In the genomic region with DNA sequence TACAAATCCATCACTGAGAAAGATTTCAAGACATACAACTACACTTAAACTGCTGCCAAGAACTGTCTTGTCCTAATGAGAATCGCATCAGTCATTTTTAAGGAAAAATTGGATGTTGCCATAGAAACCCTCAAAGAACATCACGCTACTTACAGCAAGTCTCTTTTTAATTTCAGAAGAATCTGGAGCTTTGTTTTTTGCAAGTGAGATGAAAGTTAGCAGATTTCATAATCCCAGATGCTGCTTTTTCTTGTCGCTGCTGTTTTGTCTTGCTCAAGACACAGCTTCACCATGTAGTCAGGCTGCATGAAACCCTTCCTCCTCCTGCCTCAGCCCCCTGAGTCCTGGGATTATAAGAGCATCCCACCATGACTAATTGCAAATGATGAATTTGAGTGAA, we compare ENCODE assay signal across 19 mouse cellular contexts.
DNase-seq lines count a peak whose midpoint lies in the region.
"Had no signal": no experiment of that assay in that cellular context is flagged by ENCODE, and none has a peak within 500 bp of the region (broad histone marks: within the 10 kb centered on the region; RNA-seq: fewer than 3 reads in every experiment).

No protein-coding gene starts in this region.

- peak; percentile 15 for DNase-seq in layer of hippocampus, adult 11-12 months (ENCODE audit: low spot score)
- no peak for DNase-seq in layer of hippocampus, postnatal 10 days (ENCODE audit: low spot score in 2 of 2)
- peak; percentile 20 to 86 for DNase-seq in left cerebral cortex, postnatal 14 days (ENCODE audit: low spot score in 2 of 2)
- DNase-seq in left cerebral cortex, adult 18-20 months (ENCODE audit: low spot score in 2 of 2), result no peak
- DNase-seq in brain, embryonic 18.5 days (ENCODE audit: low read depth, low spot score), result peak; percentile 24
- peak; percentile 77 for DNase-seq in telencephalon, adult 2 months (ENCODE audit: low read depth, low spot score)
- no peak for DNase-seq in heart, postnatal 14 days
- DNase-seq: adrenal gland, postnatal 36 days; B cell, adult 2 months; cerebellum, adult 11 months; cerebellum, adult 9-10 months; kidney, adult 18-20 months; kidney, postnatal 25 days; left cerebral cortex, postnatal 4 days; liver, embryonic 13.5 days; lung, adult 18-20 months; lung, postnatal 4 days; right cerebral cortex, postnatal 14 days; thymus, postnatal 25 days had no signal

- intact Hi-C loops in left cerebral cortex, postnatal 14 days (cut with DNase I), result loop anchor here (5.0 kb wide), 1 partner anchor 56 kb away; no protein-coding TSS in a partner anchor
- intact Hi-C loops in heart, postnatal 14 days (cut with DNase I), result no loop called here

Comparison
In these comparisons a context has a peak if more than half of its experiments do, and no peak if none do; other contexts are left out.
1. DNase-seq: peak in layer of hippocampus, adult 11-12 months (single experiment), left cerebral cortex, postnatal 14 days (2 of 2), brain, embryonic 18.5 days (single experiment) and telencephalon, adult 2 months (single experiment); none in layer of hippocampus, postnatal 10 days (0 of 2), left cerebral cortex, adult 18-20 months (0 of 2) and heart, postnatal 14 days (0 of 2).